Mouse (Mus musculus) midbrain, postnatal 0 days (tissue): Measurements from ENCODE around the gene Eva1c. TPM values are rescaled to one million over a fixed set of nuclear protein-coding genes. Genes with fewer than 3 reads are reported as not detected.

Experiments used
- ATAC-seq: fragments of 200-750 bp; cut with Nextera tagmentation; 2 replicates; pipeline ENCODE4 v1.8.0; 2017; ENCODE audit warnings: moderate number of reproducible peaks, mild to moderate bottlenecking, moderate TSS enrichment, moderate library complexity; ENCODE audit not compliant: low FRiP score
- DNase-seq: peaks from one replicate; pipeline ENCODE4 v3.0.0-alpha.2; 2015; ENCODE audit warnings: low spot score
- H3K27ac ChIP-seq: fragments of 300-500 bp; sonication (generic); 2 replicates; pipeline ENCODE4 v1.5.1; 2014; ENCODE audit warnings: low read depth, mild to moderate bottlenecking, low read length, mixed read lengths
- H3K27me3 ChIP-seq: fragments of 300-500 bp; sonication (generic); 2 replicates; pipeline ENCODE4 v1.6.1; 2014; ENCODE audit warnings: low read length, control low read depth, mixed read lengths; ENCODE audit not compliant: insufficient read depth
- H3K36me3 ChIP-seq: fragments of 300-500 bp; sonication (generic); 2 replicates; pipeline ENCODE4 v1.6.1; 2014; ENCODE audit warnings: low read length, control low read depth, mixed read lengths; ENCODE audit not compliant: insufficient read depth
- H3K4me1 ChIP-seq: fragments of 300-500 bp; sonication (generic); 2 replicates; pipeline ENCODE4 v1.6.1; 2014; ENCODE audit warnings: mild to moderate bottlenecking, control low read depth, antibody characterized with exemption, low read length, mixed read lengths; ENCODE audit not compliant: insufficient read depth
- H3K4me2 ChIP-seq: fragments of 300-500 bp; sonication (generic); 2 replicates; pipeline ENCODE4 v1.6.1; 2014; ENCODE audit warnings: low read depth, mild to moderate bottlenecking, low read length, mixed read lengths; ENCODE audit not compliant: poor library complexity, severe bottlenecking
- H3K4me3 ChIP-seq: fragments of 300-500 bp; sonication (generic); 2 replicates; pipeline ENCODE4 v1.5.1; 2014; ENCODE audit warnings: low read depth, mild to moderate bottlenecking, low read length, moderate library complexity
- H3K9ac ChIP-seq: fragments of 300-500 bp; sonication (generic); replicated peaks from 2 replicates; pipeline ENCODE4 v1.6.1; 2014; ENCODE audit warnings: mild to moderate bottlenecking, low read length, moderate library complexity, mixed read lengths; ENCODE audit not compliant: poor library complexity, severe bottlenecking
- H3K9me3 ChIP-seq: fragments of 300-500 bp; sonication (generic); 2 replicates; pipeline ENCODE4 v1.6.1; 2016; ENCODE audit warnings: low read length, control low read depth
- CTCF ChIP-seq: IDR thresholded peaks from 2 replicates; pipeline ENCODE4 v1.5.1; 2016; ENCODE audit warnings: antibody characterized with exemption, mild to moderate bottlenecking
- WGBS: fragments of 180-500 bp; shearing (Covaris S2); extraction: QIAGEN DNeasy Blood & Tissue Kit; methylation state at CpG from one replicate; pipeline ENCODE4 v1.1.7; 2014; 5-methylcytosine and 5-hydroxymethylcytosine counted together
- polyA plus RNA-seq: library from polyadenylated mRNA; unstranded; fragments of >200 nt; fragmentation: Nextera tagmentation; extraction: Ambion mirVana; gene quantifications from 2 replicates; pipeline ENCODE4 v1.2.1, GENCODE M21; 2015
- total RNA-seq: library from RNA; depleted of rRNA; stranded (reverse); fragments of >200 nt; gene quantifications from 2 replicates; pipeline ENCODE4 v1.2.3, GENCODE M21; 2014

The Eva1c gene
- total and polyA plus RNA-seq, 2 experiments from 2014 or later: 3.5 to 4.3 TPM

DNA sequence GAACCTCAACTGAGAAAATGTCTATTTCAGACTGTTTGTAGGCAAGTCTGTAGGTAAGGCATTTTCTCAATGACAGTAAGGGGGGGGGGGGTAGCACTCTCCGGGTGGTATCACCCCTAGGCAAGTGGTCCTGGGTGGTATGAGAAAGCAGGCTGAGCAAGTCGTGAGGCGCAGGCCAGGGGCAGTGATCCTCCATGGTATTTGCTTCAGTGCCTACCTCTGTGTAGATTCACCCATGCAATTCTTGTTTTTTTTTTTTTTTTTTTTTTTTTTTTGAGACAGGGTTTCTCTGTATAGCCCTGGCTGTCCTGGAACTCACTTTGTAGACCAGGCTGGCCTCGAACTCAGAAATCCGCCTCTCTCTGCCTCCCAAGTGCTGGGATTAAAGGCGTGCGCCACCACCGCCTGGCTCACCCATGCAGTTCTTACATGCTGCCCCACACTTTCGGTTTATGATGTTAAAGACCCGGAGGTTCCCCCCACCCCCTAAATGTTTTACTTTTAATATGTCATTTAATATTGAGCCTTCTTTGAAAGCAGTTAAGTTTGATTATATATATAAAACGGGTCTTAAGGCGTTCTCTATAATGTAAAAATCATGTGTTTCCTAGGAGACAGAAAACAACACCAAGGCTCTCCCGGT, 107.1 kb downstream of the Eva1c start:
- no peaks in the 10 kb centered on the region for H3K27me3 ChIP-seq
- peak overlapping the region; percentile 73 for H3K4me2 ChIP-seq
- no peak for TF ChIP-seq CTCF
- ATAC-seq (no peak), DNase-seq (no peak)
- 28% methylated on average over 13 of the region's 13 CpGs for WGBS
- peak overlapping the region; percentile 88; the same call in 1 of the 2 replicates for H3K27ac ChIP-seq
- peaks cover 31% of the 10 kb centered on the region for H3K36me3 ChIP-seq
- peak overlapping the region; percentile 86 for H3K9ac ChIP-seq
- H3K4me1 ChIP-seq: no peaks in the 10 kb centered on the region
- peak overlapping the region; percentile 80 for H3K4me3 ChIP-seq
- H3K9me3 ChIP-seq: no peaks in the 10 kb centered on the region

DNA sequence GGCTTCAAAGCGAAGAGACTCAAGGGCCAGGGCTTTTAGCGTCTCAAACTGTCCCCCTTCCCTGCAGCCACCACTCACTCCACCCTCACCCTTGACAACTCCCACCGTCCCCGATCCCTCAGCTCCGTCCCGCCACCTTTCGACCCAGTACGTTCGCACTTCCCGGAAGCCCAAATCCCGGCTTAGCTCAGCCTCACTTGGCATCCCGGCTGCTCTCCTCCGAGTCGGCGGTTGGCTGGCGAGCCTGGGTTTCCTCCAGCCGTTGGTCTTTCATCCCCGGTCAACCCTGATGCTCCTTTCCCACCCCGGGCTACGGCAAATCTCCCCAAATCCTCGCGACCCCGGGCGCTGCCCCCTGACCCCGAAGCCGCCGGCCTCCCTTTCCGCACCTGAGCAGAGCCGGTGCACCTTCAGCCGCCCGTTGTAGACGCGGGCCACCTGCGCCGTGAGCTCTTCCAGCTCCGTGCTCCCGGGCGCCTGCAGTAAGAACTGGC, 107.7 kb downstream of the Eva1c start:
- TF ChIP-seq CTCF: peak; percentile 17; the same call in 1 of the 2 replicates
- peaks cover 28% of the 10 kb centered on the region for H3K36me3 ChIP-seq
- peak overlapping the region; percentile 88 for H3K27ac ChIP-seq
- H3K4me3 ChIP-seq: peak overlapping the region; percentile 80
- H3K9ac ChIP-seq: peak overlapping the region; percentile 86
- peak; percentile 58 for DNase-seq
- H3K4me1 ChIP-seq: no peaks in the 10 kb centered on the region
- peak; percentile 48 for ATAC-seq
- no peaks in the 10 kb centered on the region for H3K27me3 ChIP-seq
- peak overlapping the region; percentile 73 for H3K4me2 ChIP-seq
- WGBS: under 1% methylated on average over 38 of the region's 38 CpGs
- no peaks in the 10 kb centered on the region for H3K9me3 ChIP-seq

DNA sequence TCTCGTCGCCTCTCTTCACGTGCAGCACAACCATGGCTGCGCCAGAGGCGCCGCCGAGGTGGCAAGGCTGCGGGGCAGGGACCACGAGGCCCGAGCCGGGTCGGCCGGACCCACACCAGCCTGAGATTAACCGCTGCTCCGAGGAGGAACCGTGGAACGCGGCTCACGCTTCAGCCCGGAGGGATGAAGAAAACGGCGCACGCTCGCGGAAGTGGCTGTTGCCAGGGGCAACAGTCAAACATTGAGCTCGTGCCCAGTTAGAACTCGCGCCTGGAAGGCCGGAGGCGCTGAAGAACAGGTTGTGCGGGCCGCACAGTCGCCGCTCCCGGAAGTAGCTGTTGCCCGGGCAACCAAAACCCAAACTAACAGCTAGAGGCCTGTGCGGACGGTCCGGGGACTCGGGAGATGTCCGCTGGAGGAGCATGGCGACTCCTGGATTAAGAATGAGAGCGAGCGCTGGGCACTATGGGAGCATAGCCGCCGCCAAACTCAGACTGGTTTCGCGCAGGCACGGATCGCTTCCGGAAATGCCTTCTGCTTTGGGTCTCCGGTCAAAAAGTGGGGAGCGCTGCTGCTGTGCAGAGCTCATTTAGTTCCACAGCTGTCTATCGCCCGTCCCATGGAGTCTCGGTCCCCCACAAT, 108.3 kb downstream of the Eva1c start, which contains the start of gene Cfap298:
Gene Cfap298 (minus strand): TSS at position 428 of the 642 bp plus-strand sequence.
- Histone ChIP-seq H3K9ac (peak within 1 kb of the TSS; percentile 86), H3K27me3 (no peaks in the 10 kb centered on the region), H3K4me2 (peak within 1 kb of the TSS; percentile 73), H3K36me3 (peaks cover 23% of the 10 kb centered on the region), H3K9me3 (no peaks in the 10 kb centered on the region), H3K4me3 (peak within 1 kb of the TSS; percentile 80), H3K27ac (peak within 1 kb of the TSS; percentile 88), H3K4me1 (no peaks in the 10 kb centered on the region)
- DNase-seq (peak; percentile 98), ATAC-seq (peak; percentile 96)
- WGBS: under 1% methylated on average over 56 of the region's 56 CpGs
- TF ChIP-seq CTCF: no peak

DNA sequence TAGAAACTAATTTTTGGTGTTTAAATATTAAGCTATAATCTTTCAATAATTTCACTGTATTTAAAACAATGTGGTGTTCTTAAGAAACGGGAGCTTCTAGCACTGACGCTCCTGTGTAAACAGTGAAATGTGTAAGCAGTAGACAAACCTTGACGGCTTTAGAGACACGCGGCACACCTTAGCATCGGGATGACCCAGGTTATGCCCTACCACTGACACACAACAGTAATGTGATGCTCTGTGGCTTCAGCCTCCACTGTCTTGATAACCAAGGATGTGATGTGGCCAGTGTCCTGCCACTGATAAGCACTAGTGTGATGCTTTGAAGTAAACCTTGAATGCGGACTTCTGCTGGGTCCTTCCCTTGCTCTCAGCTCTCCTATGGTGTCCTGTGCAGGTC, 114.7 kb downstream of the Eva1c start:
- H3K36me3 ChIP-seq: peaks cover 66% of the 10 kb centered on the region
- ATAC-seq (no peak), DNase-seq (no peak)
- 97% methylated on average over 7 of the region's 7 CpGs for WGBS
- H3K9ac ChIP-seq: no peak overlapping the region
- TF ChIP-seq CTCF: no peak
- H3K4me3 ChIP-seq: no peak overlapping the region
- H3K4me1 ChIP-seq: no peaks in the 10 kb centered on the region
- H3K4me2 ChIP-seq: no peak overlapping the region
- no peak overlapping the region for H3K27ac ChIP-seq
- H3K27me3 ChIP-seq: no peaks in the 10 kb centered on the region
- H3K9me3 ChIP-seq: no peaks in the 10 kb centered on the region

DNA sequence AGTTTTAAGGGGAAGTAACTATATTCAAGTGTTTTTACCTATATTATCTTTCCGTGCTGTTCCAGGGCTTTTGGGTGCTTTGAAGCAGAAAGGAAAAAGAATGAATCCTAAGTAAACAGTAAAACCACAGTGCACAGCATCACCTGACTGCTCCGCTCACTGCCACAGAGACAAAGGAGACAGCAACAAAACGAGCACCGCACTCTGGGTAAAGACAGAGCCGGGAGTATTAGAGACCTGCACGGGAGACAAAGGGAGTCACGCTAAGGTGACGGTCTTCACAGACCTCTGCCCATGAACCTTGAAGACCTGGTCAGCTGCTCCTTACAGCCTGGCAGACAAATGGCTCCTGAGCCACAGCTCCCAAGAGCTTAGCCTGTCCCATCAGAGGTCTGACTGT, 120.5 kb downstream of the Eva1c start:
- DNase-seq (no peak), ATAC-seq (no peak)
- Histone ChIP-seq H3K4me3 (no peak overlapping the region), H3K9ac (no peak overlapping the region), H3K4me1 (no peaks in the 10 kb centered on the region), H3K27ac (no peak overlapping the region), H3K36me3 (peaks cover 57% of the 10 kb centered on the region), H3K27me3 (no peaks in the 10 kb centered on the region), H3K4me2 (no peak overlapping the region), H3K9me3 (no peaks in the 10 kb centered on the region)
- no peak for TF ChIP-seq CTCF
- WGBS: 78% methylated on average over 8 of the region's 8 CpGs
